Mouse (Mus musculus) G1E (cell line): Measurements from ENCODE around the gene Zbtb21.
"Not testable (repeated sequence)": the region's sequence is repeated elsewhere in the genome, so short reads cannot be mapped to it uniquely, and the experiment has no call there.

Experiments
- CTCF ChIP-seq: IDR thresholded peaks from 2 replicates; pipeline ENCODE4 v1.5.1; 2012; ENCODE audit warnings: low read depth, low read length, inconsistent platforms, mixed read lengths
- GATA1 ChIP-seq: IDR thresholded peaks from 2 replicates; pipeline ENCODE4 v1.6.1; 2012; ENCODE audit warnings: borderline replicate concordance, low read length, inconsistent platforms, mixed read lengths
- GATA2 ChIP-seq: IDR thresholded peaks from 2 replicates; pipeline ENCODE4 v1.6.1; 2012; ENCODE audit warnings: low read depth, low read length, inconsistent platforms, borderline replicate concordance
- POLR2AphosphoS5 ChIP-seq: IDR thresholded peaks from 2 replicates; pipeline ENCODE4 v1.6.1; 2012; ENCODE audit warnings: low read depth, low read length, inconsistent platforms; ENCODE audit not compliant: insufficient replicate concordance
- TAL1 ChIP-seq: conservative IDR thresholded peaks from 2 replicates; pipeline ENCODE4 v1.6.1; 2012; ENCODE audit warnings: low read depth, low read length, inconsistent platforms, mixed read lengths

GRCm38 (mm10) chr16:97992477-97992876, 30.1 kb upstream of the Zbtb21 start:
- TF ChIP-seq CTCF, GATA1, TAL1, POLR2AphosphoS5, GATA2: not testable (repeated sequence)
